Mouse (Mus musculus): ENCODE data around the gene Gm20695. TPM values are rescaled to one million over a fixed set of nuclear protein-coding genes. Genes with fewer than 3 reads are reported as not detected.

Gene Gm20695
- polyA plus RNA-seq, 1 experiment: not detected

- Histone ChIP-seq H3K27me3 (replicated peaks) (no peaks in the 10 kb centered on the region), H3K9me3 (no peaks in the 10 kb centered on the region), H3K36me3 (replicated peaks; ENCODE audit: low read length) (peaks cover 73% of the 10 kb centered on the region), H3K4me1 (peaks cover 89% of the 10 kb centered on the region), H3K4me3 (replicated peaks) (peak overlapping the region; percentile 82)
- TF ChIP-seq GATA1 (IDR thresholded peaks at IDR 0.05; ENCODE audit: borderline replicate concordance, low read length) (no peak), FLI1 (IDR thresholded peaks at IDR 0.05; ENCODE audit: low read length) (no peak)
These were observed 9.3 kb downstream of the Gm20695 start for GRCm38 (mm10) chr16:3893739-3894138.

DNA sequence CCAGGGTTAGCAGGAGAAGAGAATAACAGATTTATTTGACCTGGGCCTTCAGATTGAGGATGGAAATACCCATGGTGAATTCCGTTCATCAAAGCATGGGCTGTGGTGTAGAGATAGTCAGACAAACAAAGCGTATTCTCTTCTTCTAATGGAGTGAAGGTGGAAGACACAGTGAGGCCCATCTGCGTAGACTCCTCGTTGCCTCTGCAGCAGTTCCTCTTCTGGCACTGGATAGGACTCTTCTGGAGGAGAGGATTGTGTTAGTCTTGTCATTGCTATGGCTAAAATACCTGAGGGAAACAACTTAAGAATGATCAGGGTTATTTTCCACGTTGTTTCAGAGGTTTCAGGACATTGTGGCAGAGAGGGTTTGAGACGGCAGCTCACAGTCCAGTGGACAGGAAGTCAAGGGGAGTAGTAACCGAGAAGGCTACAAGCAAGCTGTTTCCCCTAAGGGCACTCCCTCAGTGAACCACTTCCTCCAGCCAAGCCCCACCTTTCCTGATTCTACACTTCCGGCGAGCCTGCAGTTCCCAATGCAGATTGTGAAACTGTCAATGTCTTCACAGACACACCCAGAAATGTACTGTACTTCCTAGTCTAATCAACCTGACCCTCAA, 10.8 kb downstream of the Gm20695 start:
- H3K27me3 ChIP-seq (replicated peaks): no peaks in the 10 kb centered on the region
- H3K4me3 ChIP-seq (replicated peaks): peak overlapping the region; percentile 87
- no peaks in the 10 kb centered on the region for H3K9me3 ChIP-seq
- H3K36me3 ChIP-seq (replicated peaks; ENCODE audit: low read length): peaks cover 84% of the 10 kb centered on the region
- peaks cover 87% of the 10 kb centered on the region for H3K4me1 ChIP-seq
- TF ChIP-seq GATA1 (IDR thresholded peaks at IDR 0.05; ENCODE audit: borderline replicate concordance, low read length): no peak
- TF ChIP-seq FLI1 (IDR thresholded peaks at IDR 0.05; ENCODE audit: low read length): no peak

GRCm38 (mm10) chr16:3896046-3896445, 11.6 kb downstream of the Gm20695 start:
- Histone ChIP-seq H3K4me1 (peaks cover 80% of the 10 kb centered on the region), H3K27me3 (replicated peaks) (no peaks in the 10 kb centered on the region), H3K9me3 (no peaks in the 10 kb centered on the region), H3K4me3 (replicated peaks) (no peak overlapping the region), H3K36me3 (replicated peaks; ENCODE audit: low read length) (peaks cover 88% of the 10 kb centered on the region)
- TF ChIP-seq FLI1 (IDR thresholded peaks at IDR 0.05; ENCODE audit: low read length) (no peak), GATA1 (IDR thresholded peaks at IDR 0.05; ENCODE audit: borderline replicate concordance, low read length) (no peak)

GRCm38 (mm10) chr16:3896553-3896952, 12.1 kb downstream of the Gm20695 start:
- Histone ChIP-seq H3K27me3 (replicated peaks) (no peaks in the 10 kb centered on the region), H3K9me3 (no peaks in the 10 kb centered on the region), H3K4me3 (replicated peaks) (no peak overlapping the region), H3K36me3 (replicated peaks; ENCODE audit: low read length) (peaks cover 88% of the 10 kb centered on the region), H3K4me1 (peaks cover 75% of the 10 kb centered on the region)
- no peak for TF ChIP-seq FLI1 (IDR thresholded peaks at IDR 0.05; ENCODE audit: low read length)
- no peak for TF ChIP-seq GATA1 (IDR thresholded peaks at IDR 0.05; ENCODE audit: borderline replicate concordance, low read length)

GRCm38 (mm10) chr16:3907471-3907870, 23.0 kb downstream of the Gm20695 start:
- Histone ChIP-seq H3K4me1 (peaks cover 33% of the 10 kb centered on the region), H3K36me3 (replicated peaks; ENCODE audit: low read length) (peaks cover 68% of the 10 kb centered on the region), H3K27me3 (replicated peaks) (no peaks in the 10 kb centered on the region), H3K9me3 (no peaks in the 10 kb centered on the region), H3K4me3 (replicated peaks) (peak overlapping the region; percentile 35)
- TF ChIP-seq FLI1 (IDR thresholded peaks at IDR 0.05; ENCODE audit: low read length) (no peak), GATA1 (IDR thresholded peaks at IDR 0.05; ENCODE audit: borderline replicate concordance, low read length) (no peak)

- no peaks in the 10 kb centered on the region for H3K27me3 ChIP-seq (replicated peaks)
- peaks cover 37% of the 10 kb centered on the region for H3K4me1 ChIP-seq
- H3K9me3 ChIP-seq: no peaks in the 10 kb centered on the region
- peaks cover 68% of the 10 kb centered on the region for H3K36me3 ChIP-seq (replicated peaks; ENCODE audit: low read length)
- H3K4me3 ChIP-seq (replicated peaks): peak within 1 kb of the TSS; percentile 93
- peak; percentile 17; the same call in 1 of the 2 replicates for TF ChIP-seq FLI1 (IDR thresholded peaks at IDR 0.05; ENCODE audit: low read length)
- TF ChIP-seq GATA1 (IDR thresholded peaks at IDR 0.05; ENCODE audit: borderline replicate concordance, low read length): no peak
These were observed 24.2 kb downstream of the Gm20695 start, which contains the start of the genes 1700037C18Rik and Cluap1 for GRCm38 (mm10) chr16:3908537-3909111. Gene 1700037C18Rik (minus strand): TSS chr16:3908689. Gene Cluap1 (plus strand): TSS chr16:3908801.

DNA sequence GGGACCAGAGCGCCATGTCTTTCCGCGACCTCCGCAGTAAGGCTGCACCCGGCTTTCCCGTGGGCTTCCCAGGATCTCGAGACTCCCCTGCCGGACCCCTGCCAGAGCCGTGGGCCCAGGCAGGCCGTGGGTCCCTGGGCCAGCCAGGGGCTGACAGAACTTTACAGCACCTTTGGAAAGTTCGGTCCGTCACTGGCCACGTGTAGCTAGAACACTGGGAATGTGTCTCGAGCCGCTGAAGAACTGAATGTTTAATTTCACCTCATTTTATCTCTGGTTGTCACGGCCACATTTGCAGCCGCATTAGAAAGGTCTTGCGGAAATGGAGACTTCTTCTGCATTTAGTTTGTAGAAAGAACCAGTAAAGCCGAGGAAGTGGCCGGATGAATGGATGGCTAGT, 24.7 kb downstream of the Gm20695 start:
- peak overlapping the region; percentile 93 for H3K4me3 ChIP-seq (replicated peaks)
- no peaks in the 10 kb centered on the region for H3K9me3 ChIP-seq
- TF ChIP-seq FLI1 (IDR thresholded peaks at IDR 0.05; ENCODE audit: low read length) (no peak), GATA1 (IDR thresholded peaks at IDR 0.05; ENCODE audit: borderline replicate concordance, low read length) (no peak)
- peaks cover 68% of the 10 kb centered on the region for H3K36me3 ChIP-seq (replicated peaks; ENCODE audit: low read length)
- H3K27me3 ChIP-seq (replicated peaks): no peaks in the 10 kb centered on the region
- peaks cover 40% of the 10 kb centered on the region for H3K4me1 ChIP-seq

DNA sequence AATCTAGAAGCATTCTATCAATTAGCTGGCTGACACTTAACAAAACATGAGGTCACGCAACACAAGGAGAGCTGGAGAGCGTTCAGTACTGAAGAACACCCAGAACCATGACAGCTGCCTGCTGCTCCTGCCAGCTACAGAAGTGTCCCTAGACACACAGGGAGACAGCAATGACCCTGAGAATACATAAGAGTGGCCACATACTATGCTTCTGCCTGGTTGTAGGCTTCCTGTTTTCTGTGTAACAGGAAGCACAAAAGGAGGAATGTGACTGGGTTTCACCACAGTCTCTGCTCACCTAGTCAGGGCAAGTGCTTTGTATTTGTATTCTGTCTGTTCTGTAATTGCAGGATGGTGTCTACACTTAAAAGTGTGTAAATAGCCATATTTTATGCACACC, 36.3 kb downstream of the Gm20695 start:
- Histone ChIP-seq H3K36me3 (replicated peaks; ENCODE audit: low read length) (peaks cover 96% of the 10 kb centered on the region), H3K27me3 (replicated peaks) (no peaks in the 10 kb centered on the region), H3K4me3 (replicated peaks) (no peak overlapping the region), H3K4me1 (peaks cover 6% of the 10 kb centered on the region), H3K9me3 (peaks cover 5% of the 10 kb centered on the region; the same call in 1 of the 2 replicates)
- TF ChIP-seq GATA1 (IDR thresholded peaks at IDR 0.05; ENCODE audit: borderline replicate concordance, low read length): no peak
- TF ChIP-seq FLI1 (IDR thresholded peaks at IDR 0.05; ENCODE audit: low read length): no peak

GRCm38 (mm10) chr16:3923515-3923914, 39.1 kb downstream of the Gm20695 start:
- peaks cover 8% of the 10 kb centered on the region for H3K4me1 ChIP-seq
- TF ChIP-seq GATA1 (IDR thresholded peaks at IDR 0.05; ENCODE audit: borderline replicate concordance, low read length): no peak
- TF ChIP-seq FLI1 (IDR thresholded peaks at IDR 0.05; ENCODE audit: low read length): no peak
- no peak overlapping the region for H3K4me3 ChIP-seq (replicated peaks)
- peaks cover 91% of the 10 kb centered on the region for H3K36me3 ChIP-seq (replicated peaks; ENCODE audit: low read length)
- H3K9me3 ChIP-seq: peaks cover 5% of the 10 kb centered on the region; the same call in 1 of the 2 replicates
- H3K27me3 ChIP-seq (replicated peaks): no peaks in the 10 kb centered on the region

- Histone ChIP-seq H3K4me3 (replicated peaks) (no peak overlapping the region), H3K27me3 (replicated peaks) (no peaks in the 10 kb centered on the region), H3K9me3 (peaks cover 5% of the 10 kb centered on the region; the same call in 1 of the 2 replicates), H3K36me3 (replicated peaks; ENCODE audit: low read length) (peaks cover 90% of the 10 kb centered on the region), H3K4me1 (peaks cover 13% of the 10 kb centered on the region)
- TF ChIP-seq GATA1 (IDR thresholded peaks at IDR 0.05; ENCODE audit: borderline replicate concordance, low read length): no peak
- no peak for TF ChIP-seq FLI1 (IDR thresholded peaks at IDR 0.05; ENCODE audit: low read length)
These were observed 39.5 kb downstream of the Gm20695 start for GRCm38 (mm10) chr16:3923966-3924365.

Data from megakaryocyte, embryonic 14.5 days (primary cell).